Mouse (Mus musculus) cerebellum, adult 8-10 months (tissue): ENCODE data around the gene Kcnq5.
"Not testable (repeated sequence)": the region's sequence is repeated elsewhere in the genome, so short reads cannot be mapped to it uniquely, and the experiment has no call there.

ENCODE experiments used
- DNase-seq: peaks from one replicate; pipeline ENCODE4 v3.0.0; 2022

Gene Kcnq5

DNA sequence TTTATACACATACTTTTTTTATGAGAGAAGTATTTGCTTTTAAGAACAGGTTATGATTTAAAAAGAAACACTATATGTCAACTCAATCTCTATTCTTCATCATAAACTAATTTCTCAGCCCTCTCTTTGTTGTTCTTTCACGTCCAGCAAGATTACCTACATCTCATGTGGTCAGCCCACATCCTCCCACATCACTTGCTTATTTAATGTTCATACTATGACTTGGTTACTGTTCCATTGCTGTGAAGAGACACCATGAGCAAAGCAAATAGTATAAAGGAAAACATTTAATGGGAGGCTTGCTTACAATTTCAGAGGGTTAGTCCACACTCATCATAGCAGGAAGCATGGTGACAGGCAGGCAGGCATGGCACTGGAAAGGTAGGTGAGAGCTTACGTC lies 124.4 kb downstream of the Kcnq5 start:
- no peak for DNase-seq

GRCm38 (mm10) chr1:21836337-21836736 lies 125.4 kb downstream of the Kcnq5 start:
- DNase-seq = no peak

DNA sequence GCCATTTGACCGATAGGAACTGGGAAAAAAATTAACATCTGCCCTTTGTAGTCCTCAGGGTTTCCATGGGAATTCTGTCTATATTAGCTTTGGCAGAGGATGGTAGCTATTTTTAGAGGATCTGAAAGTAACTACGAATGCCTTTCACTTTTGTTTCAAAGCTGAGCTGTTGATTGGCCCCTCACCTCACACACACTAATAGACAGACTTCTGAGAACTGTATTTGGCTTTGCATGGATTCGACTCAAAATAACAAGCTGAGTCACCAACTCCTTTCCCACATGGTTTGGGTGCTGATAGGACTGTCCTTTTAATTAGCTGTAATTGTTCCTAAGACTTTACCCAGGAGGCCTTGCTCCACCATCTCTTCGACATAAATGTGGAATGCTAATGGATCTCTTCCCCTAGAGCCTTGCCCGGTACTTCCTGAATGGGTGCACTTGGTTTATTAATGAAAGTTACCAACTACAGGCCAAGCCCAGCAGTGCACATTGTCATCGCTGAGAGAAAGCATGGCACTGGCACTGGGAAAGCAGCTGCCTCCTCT lies 131.8 kb downstream of the Kcnq5 start:
- no peak for DNase-seq

- DNase-seq = no peak
These were observed 141.6 kb downstream of the Kcnq5 start for GRCm38 (mm10) chr1:21820066-21820630.

DNA sequence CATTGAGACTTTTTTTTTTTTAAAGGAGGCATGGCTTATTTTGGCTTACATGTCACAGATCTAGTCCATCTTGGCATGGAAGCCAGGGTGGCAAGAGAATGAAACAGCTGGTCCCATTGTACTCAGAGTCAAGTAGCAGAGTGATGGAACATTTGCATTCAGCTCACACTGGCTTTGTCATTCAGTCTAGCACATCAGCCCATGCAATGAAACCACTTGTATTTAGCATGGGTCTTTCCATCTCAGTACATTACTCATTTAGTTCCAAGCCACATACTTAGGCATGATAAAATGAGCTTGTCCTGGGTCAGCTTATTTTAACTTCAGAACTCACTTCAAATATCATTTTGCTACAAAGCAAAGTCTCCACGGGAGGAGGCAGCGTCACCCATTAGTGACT lies 156.7 kb downstream of the Kcnq5 start:
- DNase-seq = no peak

DNA sequence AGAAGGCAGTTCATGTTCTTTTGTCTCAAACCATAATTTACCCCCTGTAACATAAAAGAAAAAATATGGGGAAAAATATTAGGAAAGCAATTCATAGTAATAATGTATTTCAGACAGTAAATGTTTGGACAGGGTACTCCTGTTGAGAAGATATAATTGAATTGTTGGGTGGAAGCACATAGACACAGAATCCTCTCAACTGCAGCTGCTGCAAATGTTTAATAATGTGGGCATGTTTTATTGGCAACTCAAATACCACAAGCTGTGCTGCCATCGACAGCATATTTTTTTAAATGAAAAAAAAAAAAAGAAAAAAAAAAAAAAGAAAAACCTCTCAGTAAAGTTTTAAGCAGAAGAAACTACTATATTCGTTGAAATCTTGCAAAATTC lies 157.3 kb downstream of the Kcnq5 start:
- no peak for DNase-seq

DNA sequence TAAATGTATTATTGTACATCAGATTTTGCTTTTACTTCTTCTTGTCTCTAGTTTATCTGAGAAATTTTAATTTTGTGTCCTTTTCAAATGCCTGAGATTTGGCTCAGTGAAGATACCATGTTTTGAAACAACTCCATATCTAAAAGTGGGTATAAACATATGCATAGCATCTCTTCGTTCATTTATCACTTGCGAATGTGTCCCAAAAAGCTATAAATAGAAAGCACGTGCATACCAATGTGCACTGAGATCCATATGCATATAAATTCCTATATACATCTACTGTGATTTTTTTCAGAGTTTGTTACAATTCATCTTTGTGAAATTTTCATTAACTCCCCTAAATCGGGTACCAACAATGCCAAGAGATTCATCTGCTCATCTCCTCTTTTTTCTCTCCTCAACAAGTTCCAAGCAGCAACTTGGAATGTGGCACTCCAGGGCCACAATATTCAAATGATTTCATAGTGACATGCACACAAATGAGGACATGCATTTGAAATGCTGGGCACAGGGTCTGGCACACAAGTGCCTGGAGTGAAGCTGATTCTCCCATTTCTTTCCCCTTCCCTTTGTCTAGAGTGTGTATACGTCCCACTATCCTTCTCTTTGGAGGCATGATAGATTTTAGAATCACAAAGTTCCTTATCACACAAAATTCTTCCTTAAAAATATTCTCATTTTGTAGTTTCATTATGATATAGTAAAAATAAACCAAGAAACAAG lies 157.8 kb downstream of the Kcnq5 start:
- DNase-seq = no peak

DNA sequence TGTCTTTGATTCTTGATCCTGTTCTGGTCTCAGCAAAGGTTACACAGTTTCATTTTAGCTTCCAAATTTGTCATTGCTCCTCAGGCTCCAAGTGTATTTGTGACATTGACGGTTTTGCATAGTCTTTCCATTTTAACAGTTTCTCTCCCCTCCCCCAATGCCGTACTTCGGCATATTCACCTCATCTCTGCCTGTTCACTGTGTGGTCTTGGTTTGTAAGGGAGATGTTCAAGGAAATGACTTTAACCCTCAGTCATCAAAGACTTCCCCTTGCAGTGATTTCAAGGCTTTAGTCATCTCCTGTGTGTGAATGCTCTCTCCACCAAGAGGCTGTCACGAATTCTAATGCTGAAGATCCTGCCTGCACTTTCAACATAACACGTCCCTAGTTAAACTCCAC lies 181.0 kb downstream of the Kcnq5 start:
- DNase-seq = no peak

DNA sequence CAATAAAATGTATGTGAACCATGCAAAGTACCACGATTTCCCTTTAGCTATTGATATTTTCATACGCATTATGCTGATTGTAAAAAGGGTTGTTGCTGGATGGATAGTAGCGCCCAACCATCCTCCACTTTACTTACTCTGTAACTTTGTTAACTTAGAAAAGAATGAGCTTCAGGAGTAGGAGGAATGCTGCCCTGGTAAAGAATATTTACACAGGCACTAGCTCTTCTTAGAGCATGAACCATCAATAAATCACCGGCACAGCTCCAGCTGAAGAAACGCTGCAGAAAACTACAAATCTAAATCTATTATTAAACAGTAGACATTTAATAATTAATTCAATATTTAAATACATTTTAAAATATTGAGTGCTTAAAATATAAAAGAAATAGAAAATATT lies 184.2 kb downstream of the Kcnq5 start:
- DNase-seq = no peak

GRCm38 (mm10) chr1:21773931-21774330 lies 187.8 kb downstream of the Kcnq5 start:
- no peak for DNase-seq

DNA sequence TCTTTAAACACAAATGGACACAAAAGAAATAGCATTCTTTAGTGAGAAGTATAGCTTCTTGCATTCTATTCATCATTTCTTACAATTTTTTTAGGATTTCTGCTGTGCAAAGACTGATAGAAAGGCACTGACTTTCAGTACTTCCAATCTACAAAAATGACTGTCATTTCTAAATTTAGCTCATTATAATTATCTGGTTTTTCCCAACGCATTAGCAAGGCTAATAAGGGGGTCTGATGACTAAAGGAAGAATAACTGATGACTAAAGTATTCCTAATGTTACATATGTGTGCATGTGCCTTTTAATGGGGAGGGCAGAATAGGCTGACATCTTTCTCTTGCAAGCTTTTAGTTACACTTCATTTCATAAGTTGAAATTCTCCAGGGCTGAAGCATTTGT lies 191.2 kb downstream of the Kcnq5 start:
- DNase-seq = no peak

GRCm38 (mm10) chr1:21749297-21749696 lies 212.4 kb downstream of the Kcnq5 start:
- no peak for DNase-seq

GRCm38 (mm10) chr1:21729131-21729530 lies 232.6 kb downstream of the Kcnq5 start:
- DNase-seq = no peak

DNA sequence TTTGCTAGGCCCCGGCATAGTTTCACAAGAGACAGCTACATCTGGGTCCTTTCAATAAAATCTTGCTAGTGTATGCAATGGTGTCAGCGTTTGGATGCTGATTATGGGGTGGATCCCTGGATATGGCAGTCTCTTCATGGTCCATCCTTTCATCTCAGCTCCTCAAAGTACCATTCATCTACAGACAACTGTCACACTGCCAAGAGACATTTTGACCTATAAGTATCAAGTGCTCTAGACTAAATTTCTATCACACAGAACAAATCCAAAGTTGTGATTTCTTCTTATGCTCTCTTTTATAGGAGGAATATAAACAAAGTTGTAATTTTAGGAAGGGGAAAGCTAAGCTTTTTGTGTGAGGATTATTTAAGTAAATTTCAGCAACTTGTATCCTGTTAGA lies 238.5 kb downstream of the Kcnq5 start:
- DNase-seq = not testable (repeated sequence)

DNA sequence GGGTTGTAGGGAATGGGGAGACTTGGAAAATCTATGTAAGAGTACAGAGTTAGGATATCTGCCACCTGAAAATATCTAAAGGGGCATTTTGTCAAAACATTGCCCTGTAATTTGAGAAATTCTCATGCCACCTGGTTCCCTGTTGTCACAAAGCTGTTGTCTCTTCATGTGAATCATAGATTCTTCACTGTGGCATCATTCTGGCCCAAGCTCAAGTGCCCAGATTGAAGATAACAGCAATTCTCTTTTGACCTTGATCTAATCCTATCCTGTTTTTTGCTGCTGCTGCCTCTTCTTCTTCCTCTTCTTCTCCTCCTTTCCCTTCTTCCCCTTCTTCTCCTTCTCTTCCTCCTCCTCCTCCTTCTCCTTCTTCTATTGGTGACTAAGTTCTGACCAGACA lies 240.5 kb downstream of the Kcnq5 start:
- no peak for DNase-seq

GRCm38 (mm10) chr1:21714816-21715215 lies 246.9 kb downstream of the Kcnq5 start:
- no peak for DNase-seq

GRCm38 (mm10) chr1:21712711-21713110 lies 249.0 kb downstream of the Kcnq5 start:
- no peak for DNase-seq

- no peak for DNase-seq
These were observed 271.3 kb downstream of the Kcnq5 start for GRCm38 (mm10) chr1:21690458-21690857.

DNA sequence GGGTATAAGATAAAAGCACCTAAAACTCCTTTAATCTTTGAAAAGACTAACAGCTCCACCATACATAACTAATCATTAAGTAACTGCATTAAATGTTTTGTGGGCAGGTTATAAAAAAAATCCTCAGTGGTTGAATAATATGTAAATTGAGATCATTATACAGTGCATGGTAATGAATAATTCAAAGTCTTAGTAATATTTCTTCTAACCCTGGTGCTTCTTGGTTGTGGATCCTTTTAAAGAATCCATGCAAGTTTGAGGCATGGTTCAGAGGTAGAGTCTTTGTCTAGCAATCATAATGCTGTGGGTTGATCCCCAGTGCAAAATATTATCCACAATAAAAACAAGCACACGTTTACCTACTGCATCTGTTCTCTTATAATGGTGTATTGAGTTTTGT lies 272.8 kb downstream of the Kcnq5 start:
- no peak for DNase-seq

DNA sequence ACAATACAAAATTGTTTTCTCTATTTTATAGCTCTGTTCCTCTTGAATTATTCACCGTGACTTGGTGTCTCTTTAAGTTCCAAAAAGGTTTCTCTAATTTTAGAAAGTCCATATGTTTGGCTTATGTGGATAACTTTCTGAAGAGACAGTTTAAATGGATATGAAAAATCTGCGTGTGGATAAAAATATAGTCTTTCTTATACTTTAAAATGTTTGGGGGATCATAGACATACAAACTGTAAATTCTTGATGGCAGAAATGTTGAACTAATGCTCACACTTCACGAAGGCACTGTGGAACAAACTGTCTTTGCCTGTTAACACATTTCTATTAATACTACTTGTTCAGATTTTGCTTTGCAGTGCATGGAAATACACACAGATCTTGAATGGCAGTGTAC lies 277.3 kb downstream of the Kcnq5 start:
- DNase-seq = no peak

DNA sequence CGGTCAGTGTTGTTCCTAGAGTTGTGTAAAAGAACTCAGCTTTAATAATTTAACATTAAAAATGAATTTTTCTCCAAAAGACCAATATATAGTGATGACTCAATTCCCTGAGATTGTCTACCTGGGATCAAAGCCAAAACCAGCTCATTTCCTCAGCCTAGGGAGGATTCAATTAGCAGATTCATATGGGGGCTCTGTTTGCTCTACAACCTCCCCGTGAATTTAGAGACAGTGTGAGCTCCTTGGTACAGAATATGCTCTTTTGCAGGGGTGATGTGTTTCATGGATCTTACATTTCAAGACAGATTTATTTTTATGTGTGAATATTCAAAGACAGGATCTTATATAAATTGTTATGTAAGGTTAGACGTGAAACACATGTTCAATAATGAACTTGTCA lies 284.9 kb downstream of the Kcnq5 start:
- DNase-seq = no peak

DNA sequence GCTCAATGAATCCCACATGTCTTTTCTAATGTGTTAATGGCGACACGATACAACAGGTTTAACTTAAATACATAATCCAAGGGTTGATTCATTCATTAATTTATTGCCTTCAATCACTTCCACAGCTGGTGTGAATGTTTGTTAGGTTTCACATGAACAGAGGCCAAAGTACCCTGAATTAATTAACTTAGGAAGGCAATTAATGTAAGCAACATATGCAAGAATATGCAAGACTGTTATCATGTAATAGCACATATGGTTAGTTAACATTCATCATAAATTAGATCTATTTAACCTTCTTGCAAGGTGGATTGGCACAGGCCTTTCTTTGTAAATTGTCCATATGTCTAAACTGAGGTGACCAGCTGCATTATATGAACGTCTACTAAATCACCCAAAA lies 300.9 kb downstream of the Kcnq5 start:
- DNase-seq = no peak

DNA sequence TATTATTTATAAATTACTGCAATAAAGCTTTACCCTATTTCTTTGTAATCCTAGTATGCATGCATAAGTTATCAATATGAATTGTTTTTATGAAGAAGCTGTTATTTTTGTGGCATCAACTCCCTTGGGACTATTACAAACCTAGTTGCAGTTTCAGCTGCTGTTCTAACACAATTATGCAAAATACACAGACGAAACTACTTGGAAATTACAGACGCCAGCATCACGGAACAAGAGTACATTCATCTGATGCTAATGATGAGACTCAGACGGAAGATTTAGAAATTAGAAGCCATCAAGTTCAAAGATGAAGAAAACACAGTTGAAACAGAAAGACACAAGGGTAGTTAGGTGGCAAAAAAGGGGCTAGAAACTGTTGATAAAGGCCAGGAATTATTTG lies 310.9 kb downstream of the Kcnq5 start:
- no peak for DNase-seq

- no peak for DNase-seq
These were observed 326.3 kb downstream of the Kcnq5 start for GRCm38 (mm10) chr1:21635406-21635805.

- DNase-seq = no peak
These were observed 327.7 kb downstream of the Kcnq5 start for GRCm38 (mm10) chr1:21634013-21634412.
